Mouse (Mus musculus): Measurements from ENCODE around the gene Tmem50b.

DNA sequence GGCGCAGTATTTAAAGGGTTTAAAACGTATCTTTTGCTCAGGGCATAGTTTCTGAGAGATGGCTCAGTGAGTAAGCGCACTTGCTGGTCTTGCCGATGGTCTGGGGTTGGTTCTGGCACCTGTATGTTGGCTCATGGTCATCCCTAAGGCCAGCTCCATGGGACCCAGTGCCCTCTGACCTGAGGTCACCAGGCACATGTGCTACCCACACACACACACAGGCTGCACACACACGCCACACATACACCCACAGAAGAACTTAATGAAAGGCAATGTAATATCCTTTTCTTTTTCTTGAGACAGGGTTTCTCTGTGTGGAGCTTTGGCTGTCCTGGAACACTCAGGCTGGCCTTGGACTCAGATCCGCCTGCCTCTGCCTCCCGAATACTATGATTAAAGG, 35.3 kb upstream of the Tmem50b start:
- TF ChIP-seq POLR2A (IDR thresholded peaks at IDR 0.05; ENCODE audit: control insufficient read depth, low read depth, low read length): no peak
- TF ChIP-seq CTCF (IDR thresholded peaks at IDR 0.05; ENCODE audit: control insufficient read depth, insufficient read depth, insufficient replicate concordance, low read depth, low read length): no peak

All from testis, adult 2 months (tissue).